Mouse (Mus musculus) kidney, postnatal 0 days (tissue): ENCODE results near the gene Lrrc4c. TPM values are rescaled to one million over a fixed set of nuclear protein-coding genes. Genes with fewer than 3 reads are reported as not detected.

ENCODE experiments used
- ATAC-seq: fragments of 200-750 bp; cut with Nextera tagmentation; replicated peaks from 2 replicates; pipeline ENCODE4 v1.8.0; 2017; ENCODE audit warnings: low read depth, moderate number of reproducible peaks, moderate TSS enrichment, moderate library complexity; ENCODE audit not compliant: low FRiP score
- DNase-seq: peaks from one replicate; pipeline ENCODE4 v3.0.0-alpha.2; 2016; ENCODE audit warnings: low spot score
- H3K27ac ChIP-seq: fragments of 300-500 bp; sonication (generic); 2 replicates; pipeline ENCODE4 v1.5.1; 2014; ENCODE audit warnings: mild to moderate bottlenecking
- H3K27me3 ChIP-seq: fragments of 300-500 bp; sonication (generic); 2 replicates; pipeline ENCODE4 v1.6.1; 2014; ENCODE audit warnings: low read length, mixed read lengths; ENCODE audit not compliant: insufficient read depth
- H3K36me3 ChIP-seq: fragments of 300-500 bp; sonication (generic); 2 replicates; pipeline ENCODE4 v1.6.1; 2014; ENCODE audit warnings: low read length, mixed read lengths; ENCODE audit not compliant: insufficient read depth
- H3K4me1 ChIP-seq: fragments of 300-500 bp; sonication (generic); replicated peaks from 2 replicates; pipeline ENCODE4 v1.6.1; 2014; ENCODE audit warnings: antibody characterized with exemption, low read length, mixed read lengths; ENCODE audit not compliant: insufficient read depth
- H3K4me2 ChIP-seq: fragments of 300-500 bp; sonication (generic); 2 replicates; pipeline ENCODE4 v1.6.1; 2014; ENCODE audit warnings: mild to moderate bottlenecking, low read length, moderate library complexity, mixed read lengths
- H3K4me3 ChIP-seq: fragments of 300-500 bp; sonication (generic); replicated peaks from 2 replicates; pipeline ENCODE4 v1.5.1; 2014; ENCODE audit warnings: low read depth, low read length
- H3K9ac ChIP-seq: fragments of 300-500 bp; sonication (generic); 2 replicates; pipeline ENCODE4 v1.6.1; 2014; ENCODE audit warnings: low read depth, low read length
- H3K9me3 ChIP-seq: fragments of 300-500 bp; sonication (generic); replicated peaks from 2 replicates; pipeline ENCODE4 v1.6.1; 2016; ENCODE audit warnings: low read length, inconsistent platforms, mixed read lengths
- CTCF ChIP-seq: IDR thresholded peaks from 2 replicates; pipeline ENCODE4 v1.5.1; 2016; ENCODE audit warnings: antibody characterized with exemption, low read depth, mild to moderate bottlenecking, moderate library complexity
- WGBS: fragments of 180-500 bp; shearing (Covaris S2); extraction: QIAGEN DNeasy Blood & Tissue Kit; methylation state at CpG from one replicate; pipeline ENCODE4 v1.1.7; 2014; 5-methylcytosine and 5-hydroxymethylcytosine counted together
- polyA plus RNA-seq: library from polyadenylated mRNA; unstranded; fragments of >200 nt; fragmentation: Nextera tagmentation; extraction: Ambion mirVana; gene quantifications from 2 replicates; pipeline ENCODE4 v1.2.1, GENCODE M21; 2015

The Lrrc4c gene
- polyA plus RNA-seq, 1 experiment from 2014 or later: 1.2 TPM

DNA sequence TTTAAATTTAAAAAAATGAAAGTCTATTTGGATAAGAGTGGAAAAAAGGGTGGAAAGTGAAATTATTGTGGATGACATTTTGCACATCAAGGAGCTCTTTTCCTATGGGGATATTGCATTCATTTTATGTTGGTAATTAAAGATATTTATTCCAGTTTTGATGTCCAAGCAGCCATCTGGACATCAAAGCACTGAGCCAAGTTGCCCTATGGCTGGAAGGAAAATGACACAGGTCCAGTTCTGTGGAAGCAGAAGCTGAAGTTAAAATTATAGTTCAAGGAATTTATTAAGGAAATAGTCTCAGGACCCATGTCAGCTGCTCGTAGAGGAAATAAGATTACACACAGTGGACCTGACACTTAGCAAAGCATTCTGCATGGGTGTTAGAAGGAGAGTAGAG, 187.7 kb downstream of the Lrrc4c start:
- Histone ChIP-seq H3K36me3 (no peaks in the 10 kb centered on the region), H3K4me1 (no peaks in the 10 kb centered on the region), H3K27me3 (no peaks in the 10 kb centered on the region), H3K9me3 (no peaks in the 10 kb centered on the region), H3K9ac (no peak overlapping the region), H3K27ac (no peak overlapping the region), H3K4me2 (no peak overlapping the region), H3K4me3 (no peak overlapping the region)
- DNase-seq (peak; percentile 3), ATAC-seq (no peak)
- TF ChIP-seq CTCF: no peak
- WGBS: 47% methylated on average over 1 of the region's 1 CpGs

DNA sequence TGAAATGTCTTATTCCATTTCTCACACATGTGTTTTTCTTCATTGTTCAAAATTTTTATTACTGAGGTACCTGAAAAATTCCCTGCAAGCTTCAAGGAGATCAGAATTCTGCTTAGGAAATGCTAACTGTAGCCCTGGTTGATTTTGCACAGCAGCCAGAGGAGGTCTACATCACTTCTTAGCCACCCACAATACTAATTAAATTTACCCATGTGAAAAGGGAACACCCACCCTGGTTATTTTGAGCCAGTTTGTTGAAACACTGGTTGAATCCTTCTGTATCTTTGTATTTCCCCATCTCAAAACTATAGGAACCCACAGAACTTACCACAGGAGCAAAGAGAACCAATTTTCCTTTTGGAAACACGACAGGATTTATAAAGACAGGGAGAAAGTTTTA, 191.0 kb downstream of the Lrrc4c start:
- no peak for TF ChIP-seq CTCF
- H3K4me2 ChIP-seq: no peak overlapping the region
- ATAC-seq (no peak), DNase-seq (no peak)
- H3K36me3 ChIP-seq: no peaks in the 10 kb centered on the region
- no peaks in the 10 kb centered on the region for H3K27me3 ChIP-seq
- H3K4me1 ChIP-seq: no peaks in the 10 kb centered on the region
- H3K27ac ChIP-seq: no peak overlapping the region
- WGBS: 47% methylated on average over 1 of the region's 1 CpGs
- no peaks in the 10 kb centered on the region for H3K9me3 ChIP-seq
- no peak overlapping the region for H3K4me3 ChIP-seq
- no peak overlapping the region for H3K9ac ChIP-seq

DNA sequence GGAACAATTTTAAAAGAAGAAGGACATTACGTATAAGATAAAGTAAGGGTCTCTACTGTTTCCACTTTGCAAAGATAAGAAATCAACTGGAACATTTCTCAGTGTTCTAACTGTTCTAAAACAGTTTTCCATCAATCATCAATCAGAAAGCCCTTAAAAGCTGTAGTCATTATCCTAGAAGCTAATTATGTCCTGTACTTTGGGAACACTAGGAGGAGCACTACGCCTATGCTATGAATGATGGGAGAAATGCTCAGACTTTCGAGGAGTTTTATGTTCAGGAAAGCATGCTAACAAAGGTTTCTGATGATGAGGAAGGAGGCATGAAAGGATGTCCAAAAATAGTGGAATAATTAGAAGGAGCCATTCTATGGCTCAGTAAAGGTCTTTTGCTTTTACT, 219.5 kb downstream of the Lrrc4c start:
- Histone ChIP-seq H3K4me2 (no peak overlapping the region), H3K4me1 (no peaks in the 10 kb centered on the region), H3K9me3 (no peaks in the 10 kb centered on the region), H3K27ac (no peak overlapping the region), H3K9ac (no peak overlapping the region), H3K36me3 (no peaks in the 10 kb centered on the region), H3K27me3 (no peaks in the 10 kb centered on the region), H3K4me3 (no peak overlapping the region)
- ATAC-seq (no peak), DNase-seq (no peak)
- peak; percentile 32; the same call in 1 of the 2 replicates for TF ChIP-seq CTCF
- 76% methylated on average over 3 of the region's 3 CpGs for WGBS

DNA sequence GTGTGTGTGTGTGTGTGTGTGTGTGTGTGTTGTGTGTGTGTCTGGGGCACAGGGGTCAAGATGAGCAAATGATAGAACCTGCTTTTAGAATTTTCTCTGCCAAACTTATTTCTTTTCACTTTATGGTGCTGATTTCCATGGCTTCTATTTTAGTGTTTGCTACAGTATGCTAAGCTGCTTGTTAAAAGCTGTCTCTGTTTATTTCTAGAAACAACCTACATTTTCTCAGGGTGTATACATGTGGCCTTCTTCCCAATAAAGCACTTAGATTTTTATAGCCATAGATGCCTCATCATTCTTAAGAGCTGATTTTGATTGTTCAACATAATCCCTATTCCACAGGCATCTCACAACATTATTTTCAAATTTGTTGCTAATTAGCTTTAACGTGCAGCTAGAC, 229.2 kb downstream of the Lrrc4c start:
- no peak overlapping the region for H3K9ac ChIP-seq
- no peaks in the 10 kb centered on the region for H3K27me3 ChIP-seq
- WGBS: 86% methylated on average over 1 of the region's 1 CpGs
- H3K27ac ChIP-seq: no peak overlapping the region
- no peaks in the 10 kb centered on the region for H3K36me3 ChIP-seq
- no peak overlapping the region for H3K4me2 ChIP-seq
- DNase-seq (no peak), ATAC-seq (no peak)
- no peaks in the 10 kb centered on the region for H3K4me1 ChIP-seq
- no peak overlapping the region for H3K4me3 ChIP-seq
- no peaks in the 10 kb centered on the region for H3K9me3 ChIP-seq
- no peak for TF ChIP-seq CTCF

DNA sequence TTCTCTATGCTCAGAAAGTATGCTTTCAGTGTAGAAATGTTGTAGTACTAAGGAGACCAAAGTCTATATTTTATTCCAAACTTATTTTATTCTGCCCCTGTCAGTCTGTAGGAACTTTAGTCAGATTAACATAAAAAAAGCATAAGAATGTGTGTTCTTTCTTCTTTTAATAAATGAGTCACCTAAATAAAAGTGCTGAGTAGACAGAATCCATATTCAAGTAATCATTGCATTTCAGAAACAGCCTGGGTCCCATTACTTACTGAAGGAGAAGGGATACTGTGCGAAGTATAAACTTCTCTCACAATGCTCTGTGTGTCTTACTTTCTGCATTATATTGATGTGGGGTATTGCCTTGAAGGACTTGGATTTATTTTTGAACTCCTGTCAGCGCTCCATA, 255.8 kb downstream of the Lrrc4c start:
- WGBS: 89% methylated on average over 2 of the region's 2 CpGs
- H3K36me3 ChIP-seq: no peaks in the 10 kb centered on the region

DNA sequence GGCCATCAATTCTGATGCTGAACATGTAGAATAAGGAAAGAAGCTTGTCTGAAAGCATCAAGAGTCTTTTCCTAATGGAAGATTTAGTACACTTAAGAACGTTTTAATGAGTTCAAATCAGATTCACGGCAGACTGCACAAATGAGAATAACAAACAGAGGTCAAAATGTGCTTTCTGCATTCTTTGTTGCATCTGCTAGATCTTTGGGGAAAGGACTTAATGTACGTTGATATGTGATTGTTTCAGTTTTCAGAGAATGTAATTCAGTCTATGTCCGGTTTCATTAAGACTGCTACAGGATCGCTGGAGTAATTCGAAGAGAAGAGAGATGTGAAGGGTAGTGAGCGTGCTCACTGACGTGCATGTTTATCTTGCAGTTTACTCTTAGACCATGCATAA, 259.7 kb downstream of the Lrrc4c start:
- TF ChIP-seq CTCF: no peak
- H3K27me3 ChIP-seq: no peaks in the 10 kb centered on the region
- no peaks in the 10 kb centered on the region for H3K4me1 ChIP-seq
- no peaks in the 10 kb centered on the region for H3K36me3 ChIP-seq
- H3K4me3 ChIP-seq: no peak overlapping the region
- DNase-seq (no peak), ATAC-seq (no peak)
- WGBS: 57% methylated on average over 8 of the region's 8 CpGs
- H3K9me3 ChIP-seq: no peaks in the 10 kb centered on the region
- no peak overlapping the region for H3K4me2 ChIP-seq
- no peak overlapping the region for H3K9ac ChIP-seq
- no peak overlapping the region for H3K27ac ChIP-seq

More for the DNA sequence above, 255.8 kb downstream of the Lrrc4c start:
- TF ChIP-seq CTCF: no peak
- Histone ChIP-seq H3K4me2 (no peak overlapping the region), H3K27me3 (no peaks in the 10 kb centered on the region), H3K4me3 (no peak overlapping the region), H3K9me3 (no peaks in the 10 kb centered on the region), H3K4me1 (no peaks in the 10 kb centered on the region), H3K27ac (no peak overlapping the region), H3K9ac (no peak overlapping the region)
- ATAC-seq (no peak), DNase-seq (no peak)

DNA sequence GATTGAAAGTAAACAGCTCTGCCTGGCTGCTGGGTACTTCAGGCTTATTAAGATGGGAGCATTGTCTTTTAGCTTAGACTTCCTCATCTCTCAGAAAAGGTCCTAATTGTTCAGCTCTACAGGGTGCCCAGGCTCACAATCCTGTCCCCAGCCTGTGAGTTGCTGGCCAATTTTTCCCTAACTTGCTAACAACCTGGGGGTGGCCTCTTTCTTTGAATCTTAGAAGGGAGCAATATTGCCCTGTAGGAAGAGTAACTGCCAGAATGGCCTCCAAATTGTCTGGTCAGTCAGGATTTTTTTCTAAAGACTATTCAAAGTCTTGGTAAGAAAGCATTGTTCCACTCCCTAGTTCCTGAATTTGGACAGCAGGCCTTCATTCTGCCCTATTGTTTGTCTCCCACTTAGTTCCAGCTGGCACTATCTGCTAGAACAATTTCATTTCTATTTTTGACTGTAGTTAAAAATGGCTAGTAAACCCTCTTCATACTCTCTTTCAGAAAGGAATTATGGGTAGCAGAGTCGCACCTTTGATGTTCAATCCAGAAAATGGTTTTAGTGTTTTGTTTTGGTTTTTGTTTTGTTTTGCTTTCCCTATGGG, 262.3 kb downstream of the Lrrc4c start:
- H3K4me1 ChIP-seq: no peaks in the 10 kb centered on the region
- no peak overlapping the region for H3K9ac ChIP-seq
- no peaks in the 10 kb centered on the region for H3K27me3 ChIP-seq
- ATAC-seq (no peak), DNase-seq (no peak)
- 84% methylated on average over 1 of the region's 1 CpGs for WGBS
- H3K27ac ChIP-seq: no peak overlapping the region
- no peak for TF ChIP-seq CTCF
- H3K4me2 ChIP-seq: no peak overlapping the region
- H3K4me3 ChIP-seq: no peak overlapping the region
- H3K36me3 ChIP-seq: no peaks in the 10 kb centered on the region
- H3K9me3 ChIP-seq: no peaks in the 10 kb centered on the region
